Mouse (Mus musculus): ENCODE data around the gene Neurog2. TPM values are rescaled to one million over a fixed set of nuclear protein-coding genes. Genes with fewer than 3 reads are reported as not detected.

The Neurog2 gene
- 3.5 and 9.5 TPM in 2 replicates for polyA plus RNA-seq (2014; fragmentation: Nextera tagmentation; extraction: Ambion mirVana)

- Histone ChIP-seq H3K27me3 (ENCODE audit: control insufficient read depth, insufficient read depth, low read length) (peaks cover 72% of the 10 kb centered on the region), H3K4me2 (ENCODE audit: low read depth, low read length) (peak within 1 kb of the TSS; percentile 64), H3K4me3 (ENCODE audit: low read depth, low read length) (peak within 1 kb of the TSS; percentile 36), H3K27ac (replicated peaks; ENCODE audit: low read depth, low read length) (no peak within 1 kb of the TSS), H3K9me3 (replicated peaks; ENCODE audit: control insufficient read depth, low read length) (no peaks in the 10 kb centered on the region), H3K4me1 (ENCODE audit: control insufficient read depth, insufficient read depth, low read length) (peaks cover 7% of the 10 kb centered on the region), H3K36me3 (replicated peaks; ENCODE audit: control insufficient read depth, insufficient read depth, low read depth, low read length) (no peaks in the 10 kb centered on the region), H3K9ac (replicated peaks; ENCODE audit: low read length) (peak within 1 kb of the TSS; percentile 34)
- DNase-seq (ENCODE audit: low spot score) (no peak), ATAC-seq (replicated peaks; ENCODE audit: insufficient number of reproducible peaks, low FRiP score, low TSS enrichment, low read depth) (peak; percentile 63)
- WGBS, result under 1% methylated on average over 90 of the region's 92 CpGs
Measured at GRCm38 (mm10) chr3:127633080-127634032, at the start of gene Neurog2. TSS of gene Neurog2 (plus strand) at chr3:127633135.

- 83% methylated on average over 1 of the region's 1 CpGs for WGBS
- Histone ChIP-seq H3K9ac (replicated peaks; ENCODE audit: low read length) (no peak overlapping the region), H3K4me3 (ENCODE audit: low read depth, low read length) (no peak overlapping the region), H3K4me2 (ENCODE audit: low read depth, low read length) (no peak overlapping the region), H3K36me3 (replicated peaks; ENCODE audit: control insufficient read depth, insufficient read depth, low read depth, low read length) (peaks cover 5% of the 10 kb centered on the region), H3K4me1 (ENCODE audit: control insufficient read depth, insufficient read depth, low read length) (no peaks in the 10 kb centered on the region), H3K9me3 (replicated peaks; ENCODE audit: control insufficient read depth, low read length) (no peaks in the 10 kb centered on the region), H3K27me3 (ENCODE audit: control insufficient read depth, insufficient read depth, low read length) (no peaks in the 10 kb centered on the region), H3K27ac (replicated peaks; ENCODE audit: low read depth, low read length) (no peak overlapping the region)
- DNase-seq (ENCODE audit: low spot score), result no peak
- ATAC-seq (replicated peaks; ENCODE audit: insufficient number of reproducible peaks, low FRiP score, low TSS enrichment, low read depth), result no peak
Measured at GRCm38 (mm10) chr3:127597136-127597535, 35.8 kb upstream of the Neurog2 start.

- no peak for DNase-seq (ENCODE audit: low spot score)
- H3K36me3 ChIP-seq (replicated peaks; ENCODE audit: control insufficient read depth, insufficient read depth, low read depth, low read length), result no peaks in the 10 kb centered on the region
- 85% methylated on average over 2 of the region's 2 CpGs for WGBS
- H3K4me2 ChIP-seq (ENCODE audit: low read depth, low read length), result no peak overlapping the region
- H3K9ac ChIP-seq (replicated peaks; ENCODE audit: low read length), result no peak overlapping the region
- no peaks in the 10 kb centered on the region for H3K9me3 ChIP-seq (replicated peaks; ENCODE audit: control insufficient read depth, low read length)
- H3K27ac ChIP-seq (replicated peaks; ENCODE audit: low read depth, low read length), result no peak overlapping the region
- no peak for ATAC-seq (replicated peaks; ENCODE audit: insufficient number of reproducible peaks, low FRiP score, low TSS enrichment, low read depth)
- H3K4me3 ChIP-seq (ENCODE audit: low read depth, low read length), result no peak overlapping the region
- no peaks in the 10 kb centered on the region for H3K27me3 ChIP-seq (ENCODE audit: control insufficient read depth, insufficient read depth, low read length)
- no peaks in the 10 kb centered on the region for H3K4me1 ChIP-seq (ENCODE audit: control insufficient read depth, insufficient read depth, low read length)
Measured at GRCm38 (mm10) chr3:127608109-127608508, 24.8 kb upstream of the Neurog2 start.

- H3K36me3 ChIP-seq (replicated peaks; ENCODE audit: control insufficient read depth, insufficient read depth, low read depth, low read length), result no peaks in the 10 kb centered on the region
- peak overlapping the region; percentile 19 for H3K4me2 ChIP-seq (ENCODE audit: low read depth, low read length)
- DNase-seq (ENCODE audit: low spot score) (peak; percentile 85), ATAC-seq (replicated peaks; ENCODE audit: insufficient number of reproducible peaks, low FRiP score, low TSS enrichment, low read depth) (peak; percentile 73)
- WGBS, result under 1% methylated on average over 35 of the region's 36 CpGs
- no peak overlapping the region for H3K27ac ChIP-seq (replicated peaks; ENCODE audit: low read depth, low read length)
- H3K9me3 ChIP-seq (replicated peaks; ENCODE audit: control insufficient read depth, low read length), result no peaks in the 10 kb centered on the region
- H3K4me3 ChIP-seq (ENCODE audit: low read depth, low read length), result peak overlapping the region; percentile 9; the same call in 1 of the 2 replicates
- peaks cover 41% of the 10 kb centered on the region for H3K27me3 ChIP-seq (ENCODE audit: control insufficient read depth, insufficient read depth, low read length)
- H3K4me1 ChIP-seq (ENCODE audit: control insufficient read depth, insufficient read depth, low read length), result no peaks in the 10 kb centered on the region; the same call in 1 of the 2 replicates
- H3K9ac ChIP-seq (replicated peaks; ENCODE audit: low read length), result no peak overlapping the region
Measured at GRCm38 (mm10) chr3:127625296-127625695, 7.6 kb upstream of the Neurog2 start.

- Histone ChIP-seq H3K27me3 (ENCODE audit: control insufficient read depth, insufficient read depth, low read length) (peaks cover 45% of the 10 kb centered on the region), H3K9me3 (replicated peaks; ENCODE audit: control insufficient read depth, low read length) (no peaks in the 10 kb centered on the region), H3K36me3 (replicated peaks; ENCODE audit: control insufficient read depth, insufficient read depth, low read depth, low read length) (no peaks in the 10 kb centered on the region), H3K4me1 (ENCODE audit: control insufficient read depth, insufficient read depth, low read length) (no peaks in the 10 kb centered on the region; the same call in 1 of the 2 replicates), H3K27ac (replicated peaks; ENCODE audit: low read depth, low read length) (no peak overlapping the region), H3K4me2 (ENCODE audit: low read depth, low read length) (peak overlapping the region; percentile 19), H3K4me3 (ENCODE audit: low read depth, low read length) (peak overlapping the region; percentile 9; the same call in 1 of the 2 replicates), H3K9ac (replicated peaks; ENCODE audit: low read length) (no peak overlapping the region)
- under 1% methylated on average over 28 of the region's 28 CpGs for WGBS
- peak; percentile 56; the same call in 1 of the 2 replicates for ATAC-seq (replicated peaks; ENCODE audit: insufficient number of reproducible peaks, low FRiP score, low TSS enrichment, low read depth)
- DNase-seq (ENCODE audit: low spot score), result no peak
Measured at GRCm38 (mm10) chr3:127625701-127626399, 7.1 kb upstream of the Neurog2 start.

GRCm38 (mm10) chr3:127626524-127626923 is 6.4 kb upstream of the Neurog2 start:
- Histone ChIP-seq H3K36me3 (replicated peaks; ENCODE audit: control insufficient read depth, insufficient read depth, low read depth, low read length) (no peaks in the 10 kb centered on the region), H3K4me1 (ENCODE audit: control insufficient read depth, insufficient read depth, low read length) (no peaks in the 10 kb centered on the region; the same call in 1 of the 2 replicates), H3K9ac (replicated peaks; ENCODE audit: low read length) (no peak overlapping the region), H3K9me3 (replicated peaks; ENCODE audit: control insufficient read depth, low read length) (no peaks in the 10 kb centered on the region), H3K27me3 (ENCODE audit: control insufficient read depth, insufficient read depth, low read length) (peaks cover 52% of the 10 kb centered on the region), H3K4me3 (ENCODE audit: low read depth, low read length) (no peak overlapping the region), H3K4me2 (ENCODE audit: low read depth, low read length) (no peak overlapping the region), H3K27ac (replicated peaks; ENCODE audit: low read depth, low read length) (no peak overlapping the region)
- under 1% methylated on average over 3 of the region's 3 CpGs for WGBS
- ATAC-seq (replicated peaks; ENCODE audit: insufficient number of reproducible peaks, low FRiP score, low TSS enrichment, low read depth), result no peak
- DNase-seq (ENCODE audit: low spot score), result no peak

GRCm38 (mm10) chr3:127627151-127627955 is 5.6 kb upstream of the Neurog2 start:
- Histone ChIP-seq H3K9ac (replicated peaks; ENCODE audit: low read length) (no peak overlapping the region), H3K9me3 (replicated peaks; ENCODE audit: control insufficient read depth, low read length) (no peaks in the 10 kb centered on the region), H3K4me1 (ENCODE audit: control insufficient read depth, insufficient read depth, low read length) (no peaks in the 10 kb centered on the region; the same call in 1 of the 2 replicates), H3K4me2 (ENCODE audit: low read depth, low read length) (no peak overlapping the region), H3K4me3 (ENCODE audit: low read depth, low read length) (no peak overlapping the region), H3K27me3 (ENCODE audit: control insufficient read depth, insufficient read depth, low read length) (peaks cover 60% of the 10 kb centered on the region), H3K27ac (replicated peaks; ENCODE audit: low read depth, low read length) (no peak overlapping the region), H3K36me3 (replicated peaks; ENCODE audit: control insufficient read depth, insufficient read depth, low read depth, low read length) (no peaks in the 10 kb centered on the region)
- under 1% methylated on average over 28 of the region's 28 CpGs for WGBS
- DNase-seq (ENCODE audit: low spot score) (no peak), ATAC-seq (replicated peaks; ENCODE audit: insufficient number of reproducible peaks, low FRiP score, low TSS enrichment, low read depth) (0 out of 2 replicates have a peak, but pooled peaks have one; percentile 7)

All from embryonic facial prominence, embryonic 11.5 days (tissue).